Mouse (Mus musculus) heart, embryonic 13.5 days (tissue): ENCODE results near the gene Sp3. TPM values are rescaled to one million over a fixed set of nuclear protein-coding genes. Genes with fewer than 3 reads are reported as not detected.

Experiments
- ATAC-seq: fragments of 200-750 bp; cut with Nextera tagmentation; 2 replicates; pipeline ENCODE4 v1.8.0; 2017; ENCODE audit warnings: moderate TSS enrichment; ENCODE audit not compliant: insufficient number of reproducible peaks, low FRiP score, low TSS enrichment; ENCODE audit errors: extremely low read depth
- H3K27ac ChIP-seq: fragments of 300-500 bp; sonication (generic); replicated peaks from 2 replicates; pipeline ENCODE4 v1.5.1; 2015; ENCODE audit warnings: moderate library complexity, mild to moderate bottlenecking, inconsistent platforms
- H3K27me3 ChIP-seq: fragments of 300-500 bp; sonication (generic); replicated peaks from 2 replicates; pipeline ENCODE4 v1.6.1; 2015; ENCODE audit warnings: mild to moderate bottlenecking, inconsistent platforms
- H3K36me3 ChIP-seq: fragments of 300-500 bp; sonication (generic); 2 replicates; pipeline ENCODE4 v1.6.1; 2015; ENCODE audit warnings: mild to moderate bottlenecking, inconsistent platforms
- H3K4me1 ChIP-seq: fragments of 300-500 bp; sonication (generic); 2 replicates; pipeline ENCODE4 v1.6.1; 2015; ENCODE audit warnings: inconsistent platforms
- H3K4me2 ChIP-seq: fragments of 300-500 bp; sonication (generic); 2 replicates; pipeline ENCODE4 v1.6.1; 2015; ENCODE audit warnings: inconsistent platforms, mild to moderate bottlenecking, moderate library complexity
- H3K4me3 ChIP-seq: fragments of 300-500 bp; sonication (generic); 2 replicates; pipeline ENCODE4 v1.5.1; 2015; ENCODE audit warnings: moderate library complexity, mild to moderate bottlenecking, inconsistent platforms
- H3K9ac ChIP-seq: fragments of 300-500 bp; sonication (generic); 2 replicates; pipeline ENCODE4 v1.6.1; 2015; ENCODE audit warnings: inconsistent platforms, mild to moderate bottlenecking, moderate library complexity
- H3K9me3 ChIP-seq: fragments of 300-500 bp; sonication (generic); 2 replicates; pipeline ENCODE4 v1.6.1; 2016; ENCODE audit warnings: inconsistent platforms
- WGBS: fragments of 180-500 bp; shearing (Covaris S2); methylation state at CpG from one replicate; pipeline ENCODE4 v1.1.7; 2015; ENCODE audit warnings: mixed read lengths; 5-methylcytosine and 5-hydroxymethylcytosine counted together
- polyA plus RNA-seq: library from polyadenylated mRNA; unstranded; fragments of >200 nt; fragmentation: Nextera tagmentation; extraction: Ambion mirVana; gene quantifications from 2 replicates; pipeline ENCODE4 v1.2.1, GENCODE M21; 2015

Gene Sp3
- polyA plus RNA-seq, 1 experiment from 2014 or later = 31.0 TPM

GRCm38 (mm10) chr2:73005611-73006515 is 25.6 kb upstream of the Sp3 start:
- H3K27ac ChIP-seq = peak overlapping the region; percentile 94
- 48% methylated on average over 3 of the region's 3 CpGs for WGBS
- H3K27me3 ChIP-seq = no peaks in the 10 kb centered on the region
- H3K4me3 ChIP-seq = no peak overlapping the region
- no peak overlapping the region for H3K9ac ChIP-seq
- H3K4me2 ChIP-seq = no peak overlapping the region
- peaks cover 2% of the 10 kb centered on the region; the same call in 1 of the 2 replicates for H3K36me3 ChIP-seq
- ATAC-seq = no peak
- peaks cover 12% of the 10 kb centered on the region for H3K9me3 ChIP-seq
- H3K4me1 ChIP-seq = peaks cover 42% of the 10 kb centered on the region

GRCm38 (mm10) chr2:73003751-73004717 is 23.8 kb upstream of the Sp3 start:
- Histone ChIP-seq H3K27ac (peak overlapping the region; percentile 94), H3K4me3 (peak overlapping the region; percentile 39), H3K27me3 (no peaks in the 10 kb centered on the region), H3K4me1 (peaks cover 42% of the 10 kb centered on the region), H3K4me2 (peak overlapping the region; percentile 64), H3K9me3 (no peaks in the 10 kb centered on the region), H3K9ac (peak overlapping the region; percentile 71), H3K36me3 (no peaks in the 10 kb centered on the region)
- ATAC-seq = peak; percentile 56; the same call in 1 of the 2 replicates
- whole genome bisulfite sequencing = 14% methylated on average over 24 of the region's 24 CpGs

- ATAC-seq = no peak
- Histone ChIP-seq H3K4me3 (no peak overlapping the region), H3K27me3 (no peaks in the 10 kb centered on the region), H3K4me2 (peak overlapping the region; percentile 64), H3K36me3 (no peaks in the 10 kb centered on the region), H3K4me1 (peaks cover 42% of the 10 kb centered on the region), H3K27ac (peak overlapping the region; percentile 94), H3K9me3 (no peaks in the 10 kb centered on the region), H3K9ac (peak overlapping the region; percentile 71)
- 47% methylated on average over 8 of the region's 12 CpGs for WGBS
Observed at GRCm38 (mm10) chr2:73003049-73003448, 22.8 kb upstream of the Sp3 start.

- WGBS = 71% methylated on average over 6 of the region's 6 CpGs
- no peak overlapping the region for H3K9ac ChIP-seq
- no peaks in the 10 kb centered on the region for H3K9me3 ChIP-seq
- peaks cover 45% of the 10 kb centered on the region for H3K4me1 ChIP-seq
- H3K4me3 ChIP-seq = no peak overlapping the region
- H3K27ac ChIP-seq = peak overlapping the region; percentile 7; the same call in 1 of the 2 replicates
- ATAC-seq = no peak
- H3K27me3 ChIP-seq = no peaks in the 10 kb centered on the region
- H3K36me3 ChIP-seq = no peaks in the 10 kb centered on the region
- H3K4me2 ChIP-seq = no peak overlapping the region
Observed at GRCm38 (mm10) chr2:73002451-73002850, 22.2 kb upstream of the Sp3 start.

- H3K27me3 ChIP-seq = no peaks in the 10 kb centered on the region
- peaks cover 48% of the 10 kb centered on the region for H3K4me1 ChIP-seq
- H3K36me3 ChIP-seq = no peaks in the 10 kb centered on the region
- no peak overlapping the region for H3K4me3 ChIP-seq
- no peak overlapping the region for H3K4me2 ChIP-seq
- ATAC-seq = no peak
- H3K27ac ChIP-seq = no peak overlapping the region
- H3K9me3 ChIP-seq = no peaks in the 10 kb centered on the region
- no peak overlapping the region for H3K9ac ChIP-seq
- WGBS = 64% methylated on average over 5 of the region's 5 CpGs
Observed at GRCm38 (mm10) chr2:73001994-73002393, 21.7 kb upstream of the Sp3 start.

- ATAC-seq = no peak
- WGBS = 60% methylated on average over 8 of the region's 8 CpGs
Observed at GRCm38 (mm10) chr2:73000194-73000593, 19.9 kb upstream of the Sp3 start.

GRCm38 (mm10) chr2:72997586-72997985 is 17.3 kb upstream of the Sp3 start:
- WGBS = 79% methylated on average over 4 of the region's 4 CpGs
- no peak for ATAC-seq

More at GRCm38 (mm10) chr2:73000194-73000593, 19.9 kb upstream of the Sp3 start:
- Histone ChIP-seq H3K9ac (no peak overlapping the region), H3K4me3 (no peak overlapping the region), H3K4me1 (peaks cover 56% of the 10 kb centered on the region), H3K27ac (no peak overlapping the region), H3K9me3 (no peaks in the 10 kb centered on the region), H3K27me3 (no peaks in the 10 kb centered on the region), H3K36me3 (no peaks in the 10 kb centered on the region), H3K4me2 (no peak overlapping the region)

GRCm38 (mm10) chr2:72996808-72997378 is 16.6 kb upstream of the Sp3 start:
- no peak for ATAC-seq
- 0 out of 2 replicates have a peak overlapping the region, but pooled peaks have one; percentile 7 for H3K4me2 ChIP-seq

More at GRCm38 (mm10) chr2:72997586-72997985, 17.3 kb upstream of the Sp3 start:
- Histone ChIP-seq H3K9ac (no peak overlapping the region), H3K4me1 (peaks cover 32% of the 10 kb centered on the region), H3K27me3 (no peaks in the 10 kb centered on the region), H3K9me3 (no peaks in the 10 kb centered on the region), H3K4me3 (no peak overlapping the region), H3K36me3 (no peaks in the 10 kb centered on the region), H3K4me2 (no peak overlapping the region), H3K27ac (no peak overlapping the region)

GRCm38 (mm10) chr2:72995346-72996097 is 15.3 kb upstream of the Sp3 start:
- peak; percentile 63; the same call in 1 of the 2 replicates for ATAC-seq
- H3K9me3 ChIP-seq = 0 out of 2 replicates have a peak, but pooled peaks cover 3% of the 10 kb centered on the region

More at GRCm38 (mm10) chr2:72996808-72997378, 16.6 kb upstream of the Sp3 start:
- Histone ChIP-seq H3K9me3 (no peaks in the 10 kb centered on the region), H3K4me1 (peaks cover 27% of the 10 kb centered on the region), H3K27ac (peak overlapping the region; percentile 90), H3K9ac (peak overlapping the region; percentile 11; the same call in 1 of the 2 replicates), H3K4me3 (no peak overlapping the region), H3K27me3 (no peaks in the 10 kb centered on the region), H3K36me3 (no peaks in the 10 kb centered on the region)
- 52% methylated on average over 9 of the region's 9 CpGs for WGBS

GRCm38 (mm10) chr2:72994165-72994564 is 13.9 kb upstream of the Sp3 start:
- no peak overlapping the region for H3K4me2 ChIP-seq
- H3K9ac ChIP-seq = no peak overlapping the region
- no peak for ATAC-seq
- H3K9me3 ChIP-seq = peaks cover 8% of the 10 kb centered on the region
- H3K4me3 ChIP-seq = no peak overlapping the region
- H3K27ac ChIP-seq = no peak overlapping the region
- H3K36me3 ChIP-seq = peaks cover 6% of the 10 kb centered on the region
- peaks cover 25% of the 10 kb centered on the region for H3K4me1 ChIP-seq
- WGBS = 66% methylated on average over 2 of the region's 2 CpGs
- H3K27me3 ChIP-seq = no peaks in the 10 kb centered on the region

More at GRCm38 (mm10) chr2:72995346-72996097, 15.3 kb upstream of the Sp3 start:
- Histone ChIP-seq H3K4me1 (peaks cover 25% of the 10 kb centered on the region), H3K27ac (peak overlapping the region; percentile 90), H3K27me3 (no peaks in the 10 kb centered on the region), H3K36me3 (no peaks in the 10 kb centered on the region), H3K4me2 (peak overlapping the region; percentile 20; the same call in 1 of the 2 replicates), H3K9ac (peak overlapping the region; percentile 38; the same call in 1 of the 2 replicates), H3K4me3 (no peak overlapping the region)
- WGBS = 25% methylated on average over 9 of the region's 9 CpGs
